Mouse (Mus musculus) embryonic fibroblast, embryonic 13.5 days (primary cell): Measurements from ENCODE around the gene Layn.

Experiments used
- CTCF ChIP-seq: IDR thresholded peaks from 2 replicates; pipeline ENCODE4 v1.5.1; 2011; ENCODE audit warnings: mild to moderate bottlenecking, control low read depth, low read length, moderate library complexity, borderline replicate concordance; ENCODE audit not compliant: insufficient read depth
- POLR2A ChIP-seq: IDR thresholded peaks from 2 replicates; pipeline ENCODE4 v1.6.1; 2011; ENCODE audit warnings: low read depth, mild to moderate bottlenecking, control low read depth, low read length, moderate library complexity

DNA sequence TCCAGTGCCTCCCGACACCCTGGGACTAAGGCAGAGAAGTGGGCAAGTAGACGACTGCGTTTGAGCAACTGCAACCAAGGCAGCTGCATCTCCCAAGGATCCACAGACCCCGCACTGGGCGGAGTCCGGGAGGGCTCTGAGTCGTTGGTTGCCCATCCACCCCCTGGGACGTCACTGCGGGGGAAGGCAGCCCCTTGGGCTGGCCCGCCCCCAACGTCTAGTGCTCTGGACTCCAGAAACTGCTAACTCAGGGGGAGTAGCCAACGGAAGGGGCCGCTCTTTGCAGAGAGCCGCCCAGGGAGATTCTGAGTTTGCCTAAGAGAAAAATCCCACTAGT is at the start of gene Layn:
- no peak for TF ChIP-seq CTCF
- peak; percentile 98 for TF ChIP-seq POLR2A
